Mouse (Mus musculus) MEL (cell line): ENCODE results near the gene Lair1.

Experiments
- CTCF ChIP-seq, 3 experiments: IDR thresholded peaks in 2 of 3; conservative IDR thresholded peaks in 1 of 3; 2 replicates each; pipeline ENCODE4 v1.5.1; 2011 to 2012; ENCODE audit warnings: low read length in 3 of 3, low read depth in 2 of 3, mild to moderate bottlenecking in 2 of 3, improper control_type of control experiment in 1 of 3, inconsistent platforms in 1 of 3, mixed read lengths in 1 of 3, moderate library complexity in 1 of 3; ENCODE audit not compliant: control insufficient read depth in 1 of 3, insufficient read depth in 1 of 3, poor library complexity in 1 of 3, severe bottlenecking in 1 of 3
- HCFC1 ChIP-seq: IDR thresholded peaks from 2 replicates; pipeline ENCODE4 v1.6.1; 2012; ENCODE audit warnings: low read depth, mild to moderate bottlenecking, inconsistent platforms, low read length, improper control_type of control experiment, moderate library complexity

- TF ChIP-seq CTCF (IDR thresholded peaks at IDR 0.05 in 2 of 3, conservative IDR thresholded peaks at IDR 0.05 in 1 of 3; ENCODE audit: control insufficient read depth in 1 of 3, insufficient read depth in 1 of 3, low read depth in 2 of 3, low read length in 3 of 3, poor library complexity in 1 of 3, severe bottlenecking in 1 of 3) (no peak), HCFC1 (no peak)
Measured at GRCm38 (mm10) chr7:4098832-4099231, 35.8 kb upstream of the Lair1 start.
